Mouse (Mus musculus): ENCODE results near the gene Tmem18. TPM values are rescaled to one million over a fixed set of nuclear protein-coding genes. Genes with fewer than 3 reads are reported as not detected.
A peak's percentile ranks its signal among the peaks of the same experiment; 100 is the strongest.

The Tmem18 gene
- polyA plus RNA-seq (2015; fragmentation: Nextera tagmentation; extraction: Ambion mirVana), result 24.3 and 27.6 TPM in 2 replicates

DNA sequence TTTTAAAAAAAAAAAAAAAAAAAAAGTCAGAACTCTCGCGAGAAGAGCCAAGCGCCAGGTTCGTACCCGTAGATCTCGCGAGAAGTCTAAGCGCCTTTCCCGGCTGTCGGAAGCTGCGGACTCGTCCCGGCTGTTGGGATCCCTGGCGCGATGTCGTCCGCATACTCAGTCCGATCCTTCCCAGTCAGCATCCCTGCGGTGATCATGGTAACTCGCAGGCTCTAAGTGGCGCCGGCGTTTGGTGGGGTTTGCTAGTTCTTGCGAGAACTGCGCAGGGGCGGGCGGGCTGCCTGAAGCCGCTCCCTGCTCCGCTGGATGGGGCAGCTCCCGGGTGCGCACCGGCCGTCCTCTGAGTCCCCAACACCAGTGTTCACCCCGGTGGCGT is at the start of gene Tmem18:
TSS of gene Tmem18 (plus strand) at position 71 of the 385 bp plus-strand sequence.
- ATAC-seq (replicated peaks), result peak; percentile 95
- Histone ChIP-seq H3K9ac (replicated peaks) (peak within 1 kb of the TSS; percentile 93), H3K27me3 (no peaks in the 10 kb centered on the region), H3K4me1 (peaks cover 12% of the 10 kb centered on the region), H3K36me3 (peaks cover 11% of the 10 kb centered on the region; the same call in 1 of the 2 replicates), H3K9me3 (no peaks in the 10 kb centered on the region), H3K27ac (replicated peaks) (peak within 1 kb of the TSS; percentile 90), H3K4me3 (peak within 1 kb of the TSS; percentile 66), H3K4me2 (replicated peaks) (peak within 1 kb of the TSS; percentile 84)
- whole genome bisulfite sequencing, result under 1% methylated on average over 35 of the region's 35 CpGs

DNA sequence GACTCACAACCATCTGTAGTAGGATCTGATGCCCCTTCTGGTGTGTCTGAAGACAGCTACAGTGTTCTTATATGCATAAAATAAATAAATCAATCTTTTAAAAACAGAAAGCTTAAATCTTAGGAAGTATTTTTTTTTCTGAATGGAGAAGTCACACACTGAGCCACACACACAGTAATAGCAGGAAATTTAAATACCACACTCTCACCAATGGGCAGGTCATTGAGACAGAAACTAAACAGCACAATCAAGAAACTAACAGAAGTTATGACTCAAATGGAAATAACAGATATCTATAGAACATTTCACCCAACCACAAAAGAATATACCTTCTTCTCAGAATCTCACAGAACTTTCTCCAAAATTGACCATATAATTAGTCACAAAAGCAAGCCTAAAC is 26.9 kb upstream of the Tmem18 start:
- no peaks in the 10 kb centered on the region for H3K36me3 ChIP-seq
- H3K4me2 ChIP-seq (replicated peaks), result no peak overlapping the region
- H3K27ac ChIP-seq (replicated peaks), result no peak overlapping the region
- no peaks in the 10 kb centered on the region for H3K9me3 ChIP-seq
- no peak overlapping the region for H3K9ac ChIP-seq (replicated peaks)
- no peaks in the 10 kb centered on the region for H3K27me3 ChIP-seq
- no peak overlapping the region for H3K4me3 ChIP-seq
- H3K4me1 ChIP-seq, result peaks cover 3% of the 10 kb centered on the region
- no peak for ATAC-seq (replicated peaks)

DNA sequence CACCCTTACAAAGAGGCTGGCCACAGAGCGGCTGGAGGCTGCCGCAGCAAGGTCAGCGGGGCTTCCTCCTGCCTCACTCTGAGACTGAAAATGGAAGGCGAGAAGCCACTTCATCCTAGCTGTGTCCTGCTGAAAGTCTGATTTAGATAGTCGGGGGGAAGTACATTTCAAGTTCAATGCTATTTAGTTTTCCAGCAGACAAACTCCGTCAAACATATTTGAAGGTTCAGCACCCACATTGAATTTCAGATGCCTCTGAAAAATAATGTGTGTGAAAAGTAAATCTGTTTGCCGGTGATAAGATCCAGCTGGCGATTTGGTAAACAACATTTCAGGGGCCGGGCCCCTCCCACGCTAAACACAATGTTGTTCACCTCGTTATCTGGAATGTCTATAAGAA is 22.8 kb upstream of the Tmem18 start:
- no peaks in the 10 kb centered on the region for H3K9me3 ChIP-seq
- H3K36me3 ChIP-seq, result no peaks in the 10 kb centered on the region
- H3K4me3 ChIP-seq, result no peak overlapping the region
- H3K4me1 ChIP-seq, result peaks cover 3% of the 10 kb centered on the region
- 13% methylated on average over 11 of the region's 11 CpGs for WGBS
- H3K4me2 ChIP-seq (replicated peaks), result peak overlapping the region; percentile 14
- no peak for ATAC-seq (replicated peaks)
- H3K9ac ChIP-seq (replicated peaks), result no peak overlapping the region
- H3K27me3 ChIP-seq, result no peaks in the 10 kb centered on the region
- H3K27ac ChIP-seq (replicated peaks), result no peak overlapping the region

DNA sequence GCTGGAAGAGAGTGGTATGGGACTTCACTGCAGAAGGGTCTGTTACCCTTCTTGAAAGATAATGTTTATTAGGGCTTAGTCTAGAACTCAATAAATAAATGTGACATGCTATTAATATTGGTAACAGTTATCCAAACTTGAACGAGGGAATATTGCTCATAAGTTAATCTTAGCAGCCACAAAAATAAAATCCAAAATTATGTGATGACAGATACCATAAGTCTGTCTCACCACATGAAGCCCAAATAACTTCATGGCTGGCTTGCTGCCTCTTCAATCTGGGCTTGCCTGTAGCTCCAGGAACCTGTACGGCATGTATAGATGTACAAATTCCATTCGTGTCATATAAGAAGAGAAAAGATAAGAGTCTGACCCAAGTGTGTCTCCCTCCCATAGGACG is 12.2 kb upstream of the Tmem18 start:
- Histone ChIP-seq H3K4me2 (replicated peaks) (no peak overlapping the region), H3K27me3 (no peaks in the 10 kb centered on the region), H3K4me1 (no peaks in the 10 kb centered on the region), H3K9ac (replicated peaks) (no peak overlapping the region), H3K4me3 (no peak overlapping the region), H3K36me3 (no peaks in the 10 kb centered on the region), H3K9me3 (no peaks in the 10 kb centered on the region), H3K27ac (replicated peaks) (no peak overlapping the region)
- 87% methylated on average over 4 of the region's 4 CpGs for WGBS
- no peak for ATAC-seq (replicated peaks)

DNA sequence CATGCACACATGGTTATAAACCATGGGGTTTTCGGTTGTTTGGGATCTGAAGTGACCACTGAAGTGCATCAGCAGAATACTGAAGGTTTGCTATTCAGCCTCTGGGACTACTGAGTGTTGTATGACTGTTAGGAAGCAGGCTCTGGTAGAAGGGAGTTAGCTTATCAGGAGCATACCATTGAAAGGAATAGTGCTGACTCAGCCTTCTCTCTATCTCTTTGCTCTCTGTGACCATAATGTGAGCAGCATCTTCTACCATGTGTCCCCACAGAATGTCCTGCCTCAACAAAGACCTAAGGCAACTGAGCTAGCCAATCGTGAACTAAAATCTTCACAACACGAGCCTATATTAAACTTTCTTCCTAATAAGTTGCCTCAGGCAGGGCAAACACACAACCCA is 8.3 kb upstream of the Tmem18 start:
- WGBS, result 79% methylated on average over 3 of the region's 3 CpGs
- no peaks in the 10 kb centered on the region for H3K27me3 ChIP-seq
- H3K27ac ChIP-seq (replicated peaks), result no peak overlapping the region
- no peak for ATAC-seq (replicated peaks)
- no peak overlapping the region for H3K4me3 ChIP-seq
- H3K9ac ChIP-seq (replicated peaks), result no peak overlapping the region
- H3K36me3 ChIP-seq, result no peaks in the 10 kb centered on the region
- H3K4me2 ChIP-seq (replicated peaks), result no peak overlapping the region
- H3K9me3 ChIP-seq, result no peaks in the 10 kb centered on the region
- H3K4me1 ChIP-seq, result no peaks in the 10 kb centered on the region

DNA sequence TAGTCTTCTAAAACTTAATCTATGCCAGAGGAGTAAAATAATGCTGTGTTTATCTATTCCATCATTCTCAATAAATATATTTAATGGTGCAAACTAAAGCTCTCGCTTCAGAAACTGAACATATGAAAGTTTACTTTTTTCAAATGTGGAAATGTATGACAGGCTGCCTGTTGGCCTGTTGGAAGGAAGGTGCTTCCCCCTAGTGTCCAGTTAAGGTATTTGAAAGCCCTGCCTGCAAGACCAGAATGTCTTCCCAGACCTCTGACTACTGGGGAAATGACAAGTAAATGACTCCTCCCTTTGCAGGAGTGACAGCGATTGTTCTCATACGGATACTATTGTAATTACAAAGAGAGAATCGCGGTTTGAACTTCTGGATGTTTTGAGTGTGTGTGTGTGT is 6.2 kb upstream of the Tmem18 start:
- no peaks in the 10 kb centered on the region for H3K36me3 ChIP-seq
- H3K27ac ChIP-seq (replicated peaks), result no peak overlapping the region
- no peaks in the 10 kb centered on the region for H3K4me1 ChIP-seq
- H3K27me3 ChIP-seq, result no peaks in the 10 kb centered on the region
- H3K4me3 ChIP-seq, result no peak overlapping the region
- ATAC-seq (replicated peaks), result peak; percentile 81
- no peaks in the 10 kb centered on the region for H3K9me3 ChIP-seq
- H3K4me2 ChIP-seq (replicated peaks), result no peak overlapping the region
- 14% methylated on average over 5 of the region's 5 CpGs for WGBS
- no peak overlapping the region for H3K9ac ChIP-seq (replicated peaks)

DNA sequence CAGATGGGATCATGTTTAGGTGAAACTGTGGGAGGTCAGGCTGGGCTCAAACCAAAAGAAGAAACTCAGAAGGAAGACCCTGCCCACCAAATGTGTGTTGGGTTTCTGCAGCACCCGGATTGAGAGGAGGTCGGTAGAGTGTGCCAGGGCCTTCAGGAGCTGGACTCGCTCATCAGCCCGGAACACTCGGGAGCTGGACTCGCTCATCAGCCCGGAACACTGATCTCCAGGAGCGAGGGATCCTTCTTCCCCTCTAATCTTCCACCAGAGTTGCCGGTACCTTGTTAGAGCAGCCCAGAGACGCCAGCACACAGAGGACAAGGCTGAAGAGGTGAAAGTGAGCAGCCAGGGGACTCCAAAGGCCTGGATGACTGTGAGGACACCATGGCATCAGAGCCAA is 2.9 kb upstream of the Tmem18 start:
- no peak overlapping the region for H3K9ac ChIP-seq (replicated peaks)
- H3K27ac ChIP-seq (replicated peaks), result no peak overlapping the region
- H3K4me2 ChIP-seq (replicated peaks), result no peak overlapping the region
- no peaks in the 10 kb centered on the region for H3K36me3 ChIP-seq
- no peak overlapping the region for H3K4me3 ChIP-seq
- no peak for ATAC-seq (replicated peaks)
- H3K9me3 ChIP-seq, result no peaks in the 10 kb centered on the region
- H3K27me3 ChIP-seq, result no peaks in the 10 kb centered on the region
- 89% methylated on average over 10 of the region's 10 CpGs for WGBS
- peaks cover 12% of the 10 kb centered on the region for H3K4me1 ChIP-seq

DNA sequence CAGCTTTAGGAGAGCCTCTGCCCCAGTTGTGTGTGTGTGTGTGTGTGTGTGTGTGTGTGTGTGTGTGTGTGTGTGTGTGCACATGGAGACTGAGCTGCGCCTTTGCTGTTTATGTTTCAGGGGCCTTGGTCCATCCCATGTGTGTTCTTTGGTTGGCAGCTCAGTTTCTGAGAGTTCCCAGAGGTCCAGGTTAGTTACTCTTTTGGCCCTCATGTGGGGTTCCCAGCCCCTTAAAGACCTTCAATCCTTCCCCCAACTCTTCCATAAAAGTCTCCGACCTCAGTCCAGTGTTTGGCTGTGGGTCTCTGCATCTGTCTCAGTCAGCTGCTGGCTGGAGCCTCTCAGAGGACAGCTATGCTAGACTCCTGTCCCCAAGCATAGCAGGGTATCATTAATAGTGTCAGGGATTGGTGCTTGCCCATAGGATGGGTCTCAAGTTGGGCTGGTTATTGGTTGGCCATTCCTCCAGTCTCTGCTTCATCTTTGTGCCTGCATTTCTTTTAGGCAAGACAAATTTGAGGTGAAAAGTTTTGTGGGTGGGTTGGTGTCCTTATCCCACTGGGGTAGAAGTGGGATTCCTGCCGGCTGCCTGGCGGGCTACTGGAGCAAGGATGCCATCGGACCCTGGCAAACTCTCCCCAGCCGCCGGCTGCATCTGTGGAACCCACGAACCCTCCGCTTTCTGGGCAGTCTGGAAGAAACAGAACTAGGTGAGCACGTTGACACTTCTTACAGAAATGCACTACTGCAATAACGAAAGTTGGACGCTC is 455 bp upstream of the Tmem18 start:
- WGBS, result 15% methylated on average over 12 of the region's 12 CpGs
- peaks cover 8% of the 10 kb centered on the region; the same call in 1 of the 2 replicates for H3K36me3 ChIP-seq
- H3K9me3 ChIP-seq, result no peaks in the 10 kb centered on the region
- H3K9ac ChIP-seq (replicated peaks), result peak overlapping the region; percentile 93
- H3K4me2 ChIP-seq (replicated peaks), result peak overlapping the region; percentile 84
- H3K27me3 ChIP-seq, result no peaks in the 10 kb centered on the region
- no peak overlapping the region for H3K27ac ChIP-seq (replicated peaks)
- H3K4me3 ChIP-seq, result peak overlapping the region; percentile 66
- peaks cover 12% of the 10 kb centered on the region for H3K4me1 ChIP-seq
- peak; percentile 49 for ATAC-seq (replicated peaks)

DNA sequence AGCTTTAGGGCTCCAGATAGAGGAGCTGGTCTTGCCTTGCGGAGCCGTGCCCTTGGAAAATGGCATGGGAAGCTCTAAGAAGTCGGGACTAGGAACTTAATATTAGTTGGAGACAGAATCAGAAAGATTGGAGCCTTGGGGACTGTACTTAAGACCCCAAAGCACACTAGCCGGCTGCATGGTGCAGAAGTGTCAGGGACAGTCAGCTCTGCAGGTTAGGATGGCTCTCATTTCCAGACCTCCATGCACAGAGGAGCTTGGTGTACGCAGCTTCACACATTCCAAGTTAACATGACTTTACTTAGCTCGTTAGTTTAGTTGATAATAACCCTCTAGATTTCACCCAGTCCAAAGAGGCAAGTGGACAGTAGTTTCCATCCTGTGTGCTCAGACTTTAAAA is 637 bp downstream of the Tmem18 start:
- H3K4me3 ChIP-seq, result peak overlapping the region; percentile 66
- peaks cover 12% of the 10 kb centered on the region for H3K4me1 ChIP-seq
- peak; percentile 32; the same call in 1 of the 2 replicates for ATAC-seq (replicated peaks)
- 7% methylated on average over 6 of the region's 6 CpGs for WGBS
- no peaks in the 10 kb centered on the region for H3K9me3 ChIP-seq
- no peaks in the 10 kb centered on the region for H3K27me3 ChIP-seq
- peak overlapping the region; percentile 93 for H3K9ac ChIP-seq (replicated peaks)
- peaks cover 11% of the 10 kb centered on the region; the same call in 1 of the 2 replicates for H3K36me3 ChIP-seq
- H3K4me2 ChIP-seq (replicated peaks), result peak overlapping the region; percentile 84
- peak overlapping the region; percentile 90 for H3K27ac ChIP-seq (replicated peaks)

DNA sequence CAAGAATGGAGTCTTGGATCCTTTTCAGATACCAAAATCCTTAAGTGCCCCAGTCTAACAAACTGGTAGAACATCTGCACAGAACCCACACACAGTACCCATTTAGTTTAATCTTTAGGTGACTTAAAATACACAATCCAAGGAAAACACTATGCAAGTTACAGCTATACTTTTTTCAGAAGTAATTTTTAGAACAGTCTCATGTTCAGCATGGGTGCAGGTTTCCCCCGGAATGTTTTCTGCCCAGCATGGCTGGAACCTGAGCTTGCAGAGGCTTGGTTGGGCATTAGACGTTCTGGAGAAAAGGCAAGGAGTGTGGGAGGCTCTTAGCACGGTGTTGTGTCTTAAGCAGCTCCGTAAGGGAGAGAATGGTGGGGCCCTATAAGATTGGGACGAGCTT is 7.6 kb downstream of the Tmem18 start:
- Histone ChIP-seq H3K4me1 (no peaks in the 10 kb centered on the region), H3K9ac (replicated peaks) (no peak overlapping the region), H3K27me3 (no peaks in the 10 kb centered on the region), H3K9me3 (no peaks in the 10 kb centered on the region), H3K4me3 (no peak overlapping the region), H3K36me3 (peaks cover 16% of the 10 kb centered on the region; the same call in 1 of the 2 replicates), H3K4me2 (replicated peaks) (no peak overlapping the region), H3K27ac (replicated peaks) (no peak overlapping the region)
- WGBS, result 87% methylated on average over 5 of the region's 5 CpGs
- ATAC-seq (replicated peaks), result no peak

DNA sequence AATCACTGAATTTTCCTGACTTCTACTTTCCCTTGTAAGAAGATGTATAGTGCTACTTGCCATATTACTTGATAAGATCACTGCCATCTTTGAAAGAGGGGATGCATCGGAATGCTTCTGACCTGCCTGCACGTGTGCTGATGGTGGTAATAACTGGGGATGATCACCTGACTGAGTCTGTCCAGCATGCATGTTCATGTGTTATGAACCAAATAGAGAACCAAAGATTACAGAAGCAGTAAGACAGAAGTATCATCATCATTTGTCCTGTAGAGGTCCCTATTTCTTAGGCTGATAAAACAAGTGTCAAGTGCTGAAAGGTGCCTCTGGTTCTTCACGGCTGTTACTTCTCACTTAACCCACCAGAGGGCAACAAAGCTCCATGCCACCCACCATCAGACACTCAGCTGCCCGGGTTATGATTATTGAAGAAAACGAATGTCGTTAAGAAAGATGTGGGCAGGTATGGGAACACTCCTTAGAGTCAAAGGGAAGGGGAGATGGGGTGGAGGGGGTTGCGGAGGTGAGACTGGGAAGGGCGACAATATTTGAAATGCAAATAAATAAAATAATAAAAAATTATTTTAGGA is 12.7 kb downstream of the Tmem18 start:
- H3K27ac ChIP-seq (replicated peaks), result no peak overlapping the region
- H3K27me3 ChIP-seq, result no peaks in the 10 kb centered on the region
- WGBS, result 36% methylated on average over 8 of the region's 8 CpGs
- ATAC-seq (replicated peaks), result peak; percentile 69; the same call in 1 of the 2 replicates
- H3K36me3 ChIP-seq, result 0 out of 2 replicates have a peak, but pooled peaks cover under 1% of the 10 kb centered on the region
- H3K9me3 ChIP-seq, result no peaks in the 10 kb centered on the region
- no peak overlapping the region for H3K4me2 ChIP-seq (replicated peaks)
- no peaks in the 10 kb centered on the region for H3K4me1 ChIP-seq
- no peak overlapping the region for H3K4me3 ChIP-seq
- no peak overlapping the region for H3K9ac ChIP-seq (replicated peaks)

DNA sequence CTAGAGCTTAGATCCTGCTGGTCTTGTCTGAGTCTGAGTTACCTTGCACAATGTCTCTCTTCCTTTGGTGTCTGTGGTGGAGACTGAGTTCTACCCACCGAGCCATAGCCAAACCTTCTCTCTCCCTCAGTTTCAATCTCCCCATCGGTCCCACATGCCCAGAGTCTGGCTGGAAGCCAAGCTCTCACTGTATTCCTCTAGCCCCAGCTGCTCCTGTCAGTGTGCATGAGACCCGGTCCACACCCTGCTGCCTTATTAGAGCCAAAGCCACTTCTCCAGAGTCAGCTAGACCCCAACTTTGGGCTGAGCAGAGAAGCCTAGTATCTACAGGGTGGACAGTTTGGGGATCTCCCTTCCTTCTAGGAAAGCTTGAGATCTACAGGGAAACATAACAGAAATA is 14.7 kb downstream of the Tmem18 start:
- H3K36me3 ChIP-seq, result no peaks in the 10 kb centered on the region
- no peaks in the 10 kb centered on the region for H3K27me3 ChIP-seq
- no peak overlapping the region for H3K4me3 ChIP-seq
- ATAC-seq (replicated peaks), result no peak
- H3K27ac ChIP-seq (replicated peaks), result no peak overlapping the region
- WGBS, result 40% methylated on average over 3 of the region's 3 CpGs
- H3K9ac ChIP-seq (replicated peaks), result no peak overlapping the region
- H3K9me3 ChIP-seq, result no peaks in the 10 kb centered on the region
- 0 out of 2 replicates have a peak, but pooled peaks cover 3% of the 10 kb centered on the region for H3K4me1 ChIP-seq
- no peak overlapping the region for H3K4me2 ChIP-seq (replicated peaks)
